Mouse (Mus musculus): ENCODE data around the gene Rbbp8nl. TPM values are rescaled to one million over a fixed set of nuclear protein-coding genes. Genes with fewer than 3 reads are reported as not detected.

Gene Rbbp8nl
- polyA plus RNA-seq (2014; fragmentation: Nextera tagmentation; extraction: Ambion mirVana), result not detected in 2 replicates

DNA sequence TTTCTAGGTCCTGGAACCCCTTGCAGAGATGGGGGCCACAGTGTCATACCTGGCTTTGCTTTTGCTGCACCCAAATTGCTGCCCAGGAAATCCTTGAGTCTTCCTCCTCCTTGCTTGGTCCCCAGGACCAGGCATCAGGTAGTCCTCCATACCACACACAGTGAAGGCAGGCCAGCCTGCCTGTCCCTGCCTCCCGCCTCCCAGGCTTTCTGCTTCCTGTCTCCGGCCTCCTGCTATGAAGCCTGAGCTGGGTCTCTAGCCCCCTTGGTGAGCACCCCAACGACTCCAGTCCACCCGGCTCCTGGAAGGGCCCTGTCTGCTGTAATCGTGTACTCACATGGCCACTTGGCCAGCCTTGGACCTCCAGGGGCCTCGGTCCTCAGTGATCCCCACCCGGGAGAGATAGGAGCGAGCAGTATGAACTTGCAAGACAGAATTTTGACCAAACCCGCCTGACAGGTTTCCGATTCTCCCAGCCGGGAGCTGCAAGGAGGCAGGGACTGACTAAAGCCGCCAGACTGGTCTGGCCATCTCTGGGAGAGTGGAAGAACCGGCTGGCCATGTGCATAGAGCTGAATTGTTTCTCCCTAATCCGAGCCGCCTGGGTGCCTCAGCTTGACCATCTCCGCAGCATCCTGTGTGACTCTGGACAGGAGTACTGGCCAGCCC lies at the start of gene Rbbp8nl:
Gene Rbbp8nl (minus strand): TSS at position 440 of the 669 bp plus-strand sequence.
- no peak within 1 kb of the TSS for H3K4me2 ChIP-seq (ENCODE audit: low read length)
- no peak for ATAC-seq
- no peak within 1 kb of the TSS for H3K27ac ChIP-seq (ENCODE audit: low read depth, low read length)
- no peaks in the 10 kb centered on the region for H3K4me1 ChIP-seq (ENCODE audit: control insufficient read depth, insufficient read depth, low read length)
- no peak within 1 kb of the TSS for H3K4me3 ChIP-seq (ENCODE audit: low read depth, low read length)
- 45% methylated on average over 16 of the region's 16 CpGs for WGBS
- H3K36me3 ChIP-seq (ENCODE audit: control insufficient read depth, insufficient read depth, low read length), result no peaks in the 10 kb centered on the region
- no peaks in the 10 kb centered on the region for H3K27me3 ChIP-seq (replicated peaks; ENCODE audit: control insufficient read depth, insufficient read depth, low read length)
- no peaks in the 10 kb centered on the region for H3K9me3 ChIP-seq (replicated peaks; ENCODE audit: control insufficient read depth, low read length)
- no peak for DNase-seq (ENCODE audit: low spot score)
- H3K9ac ChIP-seq (ENCODE audit: low read length), result no peak within 1 kb of the TSS

DNA sequence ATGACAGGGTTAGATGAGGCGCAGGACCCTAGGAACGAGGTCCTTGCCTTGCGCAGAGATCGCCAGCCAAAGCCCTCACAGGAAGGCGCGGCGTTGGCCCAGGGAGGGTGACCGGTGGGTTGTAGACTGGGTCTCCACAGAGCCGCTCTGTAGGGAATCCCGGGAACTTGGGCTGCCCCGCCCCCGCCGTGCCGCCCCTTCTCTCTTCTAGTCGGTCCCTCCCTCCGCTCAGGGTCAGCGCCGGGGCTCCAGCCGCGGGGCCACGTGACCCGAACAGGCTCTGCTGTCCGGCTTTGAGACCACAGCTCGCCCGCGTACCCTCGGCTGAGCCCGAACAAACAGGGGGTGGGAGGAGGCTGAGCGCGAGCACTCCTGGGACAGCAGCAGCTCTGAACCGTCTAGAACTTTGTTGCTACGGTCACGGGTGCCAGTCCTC lies 44.9 kb upstream of the Rbbp8nl start, which contains the start of gene Gata5:
Gene Gata5 (minus strand): TSS at position 149 of the 436 bp plus-strand sequence.
- H3K36me3 ChIP-seq (ENCODE audit: control insufficient read depth, insufficient read depth, low read length), result no peaks in the 10 kb centered on the region
- no peaks in the 10 kb centered on the region for H3K9me3 ChIP-seq (replicated peaks; ENCODE audit: control insufficient read depth, low read length)
- peak within 1 kb of the TSS; percentile 49 for H3K4me2 ChIP-seq (ENCODE audit: low read length)
- peaks cover 8% of the 10 kb centered on the region for H3K4me1 ChIP-seq (ENCODE audit: control insufficient read depth, insufficient read depth, low read length)
- H3K9ac ChIP-seq (ENCODE audit: low read length), result peak within 1 kb of the TSS; percentile 21; the same call in 1 of the 2 replicates
- peak within 1 kb of the TSS; percentile 25 for H3K4me3 ChIP-seq (ENCODE audit: low read depth, low read length)
- DNase-seq (ENCODE audit: low spot score) (peak; percentile 11), ATAC-seq (peak; percentile 46; the same call in 1 of the 2 replicates)
- no peak within 1 kb of the TSS for H3K27ac ChIP-seq (ENCODE audit: low read depth, low read length)
- peaks cover 49% of the 10 kb centered on the region for H3K27me3 ChIP-seq (replicated peaks; ENCODE audit: control insufficient read depth, insufficient read depth, low read length)
- under 1% methylated on average over 33 of the region's 33 CpGs for WGBS

DNA sequence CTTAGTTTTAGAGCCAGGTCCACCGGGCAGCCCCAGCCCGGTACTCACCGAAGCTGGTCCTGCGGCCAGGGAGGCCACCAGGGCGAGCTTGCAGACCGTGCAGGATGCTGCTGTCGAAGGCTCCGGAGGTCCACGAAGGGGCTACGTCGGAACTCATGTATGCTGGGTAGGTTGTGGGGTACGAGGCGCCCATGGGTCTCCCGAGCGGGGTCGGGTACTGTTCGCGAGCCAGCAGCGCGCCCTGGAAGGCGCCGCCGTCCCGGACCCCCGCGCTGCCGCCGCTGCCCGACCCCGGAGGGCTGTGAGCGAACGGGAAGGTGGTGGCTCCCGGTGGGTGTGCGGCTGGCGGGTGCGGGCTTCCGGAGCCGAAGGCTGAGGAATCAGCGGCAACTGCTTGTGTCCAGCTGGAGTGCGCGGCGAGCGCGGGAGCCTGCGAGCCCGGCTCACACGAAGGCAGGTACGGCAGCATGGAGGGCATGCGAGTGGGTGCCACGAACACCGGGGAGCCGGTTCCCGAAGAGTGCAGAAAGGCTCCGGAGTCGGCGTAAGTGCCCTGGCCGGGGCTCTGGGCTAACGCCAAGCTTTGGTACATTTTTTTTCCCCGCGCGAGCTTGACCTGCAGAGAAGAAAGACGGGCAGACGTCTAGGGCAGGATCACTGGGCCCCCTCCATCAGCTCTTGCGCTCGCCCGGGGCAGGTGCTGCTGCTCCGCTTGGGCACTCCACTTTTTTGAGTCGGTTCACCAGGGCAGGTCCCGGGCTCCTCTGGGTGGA lies 44.3 kb upstream of the Rbbp8nl start:
- WGBS, result 1% methylated on average over 68 of the region's 69 CpGs
- ATAC-seq (peak; percentile 5; the same call in 1 of the 2 replicates), DNase-seq (ENCODE audit: low spot score) (no peak)
- H3K4me2 ChIP-seq (ENCODE audit: low read length), result peak overlapping the region; percentile 49
- H3K27ac ChIP-seq (ENCODE audit: low read depth, low read length), result no peak overlapping the region
- H3K4me1 ChIP-seq (ENCODE audit: control insufficient read depth, insufficient read depth, low read length), result peaks cover 8% of the 10 kb centered on the region
- H3K36me3 ChIP-seq (ENCODE audit: control insufficient read depth, insufficient read depth, low read length), result no peaks in the 10 kb centered on the region
- peak overlapping the region; percentile 21; the same call in 1 of the 2 replicates for H3K9ac ChIP-seq (ENCODE audit: low read length)
- peak overlapping the region; percentile 25 for H3K4me3 ChIP-seq (ENCODE audit: low read depth, low read length)
- H3K9me3 ChIP-seq (replicated peaks; ENCODE audit: control insufficient read depth, low read length), result no peaks in the 10 kb centered on the region
- peaks cover 49% of the 10 kb centered on the region for H3K27me3 ChIP-seq (replicated peaks; ENCODE audit: control insufficient read depth, insufficient read depth, low read length)

DNA sequence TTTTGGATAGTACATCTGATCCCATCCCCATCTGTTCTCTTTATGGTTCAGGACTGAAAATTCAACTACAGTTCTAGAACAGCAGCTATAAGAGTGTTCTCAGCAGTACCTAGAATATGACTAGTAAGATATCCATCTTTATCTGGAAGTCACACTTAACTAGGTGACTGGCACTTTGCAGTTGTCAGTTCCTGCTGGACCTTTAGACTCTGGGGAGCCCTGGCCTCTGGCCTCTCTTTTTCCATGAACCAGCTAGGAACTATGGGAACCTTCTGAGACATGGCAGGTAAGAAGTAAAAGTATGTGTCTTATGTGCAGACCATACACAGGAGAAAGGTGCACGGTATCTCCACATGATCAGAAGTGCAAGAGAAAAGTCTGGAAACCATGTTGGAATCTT lies 39.8 kb upstream of the Rbbp8nl start:
- ATAC-seq (no peak), DNase-seq (ENCODE audit: low spot score) (no peak)
- 93% methylated on average over 1 of the region's 1 CpGs for WGBS
- H3K27me3 ChIP-seq (replicated peaks; ENCODE audit: control insufficient read depth, insufficient read depth, low read length), result peaks cover 25% of the 10 kb centered on the region
- H3K4me3 ChIP-seq (ENCODE audit: low read depth, low read length), result no peak overlapping the region
- H3K9me3 ChIP-seq (replicated peaks; ENCODE audit: control insufficient read depth, low read length), result no peaks in the 10 kb centered on the region
- no peak overlapping the region for H3K4me2 ChIP-seq (ENCODE audit: low read length)
- H3K9ac ChIP-seq (ENCODE audit: low read length), result no peak overlapping the region
- H3K36me3 ChIP-seq (ENCODE audit: control insufficient read depth, insufficient read depth, low read length), result no peaks in the 10 kb centered on the region
- H3K4me1 ChIP-seq (ENCODE audit: control insufficient read depth, insufficient read depth, low read length), result peaks cover 5% of the 10 kb centered on the region
- H3K27ac ChIP-seq (ENCODE audit: low read depth, low read length), result no peak overlapping the region

- Histone ChIP-seq H3K27me3 (replicated peaks; ENCODE audit: control insufficient read depth, insufficient read depth, low read length) (no peaks in the 10 kb centered on the region), H3K9ac (ENCODE audit: low read length) (no peak overlapping the region), H3K9me3 (replicated peaks; ENCODE audit: control insufficient read depth, low read length) (no peaks in the 10 kb centered on the region), H3K4me2 (ENCODE audit: low read length) (no peak overlapping the region), H3K36me3 (ENCODE audit: control insufficient read depth, insufficient read depth, low read length) (no peaks in the 10 kb centered on the region), H3K27ac (ENCODE audit: low read depth, low read length) (no peak overlapping the region), H3K4me1 (ENCODE audit: control insufficient read depth, insufficient read depth, low read length) (no peaks in the 10 kb centered on the region), H3K4me3 (ENCODE audit: low read depth, low read length) (no peak overlapping the region)
- 53% methylated on average over 14 of the region's 14 CpGs for WGBS
- ATAC-seq, result no peak
- DNase-seq (ENCODE audit: low spot score), result no peak
These were observed 33.1 kb upstream of the Rbbp8nl start for GRCm38 (mm10) chr2:180322674-180323355.

DNA sequence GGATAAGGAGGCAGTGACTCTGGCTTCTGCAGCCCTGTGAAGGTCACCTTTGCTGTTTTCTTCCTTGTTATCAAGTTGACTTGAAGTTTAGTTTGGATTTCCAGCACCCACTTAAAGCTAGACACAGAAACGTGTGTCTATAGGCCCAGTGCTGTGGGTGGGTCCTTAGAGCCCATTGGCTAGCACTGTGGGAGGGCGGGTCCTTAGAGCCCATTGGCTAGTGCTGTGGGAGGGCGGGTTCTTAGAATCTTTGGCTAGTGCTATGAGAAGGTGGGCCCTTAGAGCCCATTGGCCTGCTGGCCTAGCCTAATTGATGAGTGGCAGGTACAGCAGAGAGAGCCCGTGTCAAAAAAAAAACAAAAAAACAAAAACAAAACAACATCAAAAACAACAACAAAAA lies 30.5 kb upstream of the Rbbp8nl start:
- Histone ChIP-seq H3K9ac (ENCODE audit: low read length) (no peak overlapping the region), H3K36me3 (ENCODE audit: control insufficient read depth, insufficient read depth, low read length) (no peaks in the 10 kb centered on the region), H3K27me3 (replicated peaks; ENCODE audit: control insufficient read depth, insufficient read depth, low read length) (no peaks in the 10 kb centered on the region), H3K9me3 (replicated peaks; ENCODE audit: control insufficient read depth, low read length) (no peaks in the 10 kb centered on the region), H3K4me3 (ENCODE audit: low read depth, low read length) (no peak overlapping the region), H3K27ac (ENCODE audit: low read depth, low read length) (no peak overlapping the region), H3K4me2 (ENCODE audit: low read length) (no peak overlapping the region), H3K4me1 (ENCODE audit: control insufficient read depth, insufficient read depth, low read length) (no peaks in the 10 kb centered on the region)
- DNase-seq (ENCODE audit: low spot score) (no peak), ATAC-seq (no peak)
- 68% methylated on average over 4 of the region's 4 CpGs for WGBS

GRCm38 (mm10) chr2:180317591-180317990 lies 27.9 kb upstream of the Rbbp8nl start:
- 85% methylated on average over 7 of the region's 7 CpGs for WGBS

GRCm38 (mm10) chr2:180314292-180314691 lies 24.6 kb upstream of the Rbbp8nl start:
- H3K27ac ChIP-seq (ENCODE audit: low read depth, low read length), result no peak overlapping the region
- ATAC-seq, result no peak
- WGBS, result 80% methylated on average over 2 of the region's 2 CpGs
- H3K4me2 ChIP-seq (ENCODE audit: low read length), result no peak overlapping the region
- H3K9ac ChIP-seq (ENCODE audit: low read length), result no peak overlapping the region
- H3K9me3 ChIP-seq (replicated peaks; ENCODE audit: control insufficient read depth, low read length), result no peaks in the 10 kb centered on the region
- no peak overlapping the region for H3K4me3 ChIP-seq (ENCODE audit: low read depth, low read length)
- H3K4me1 ChIP-seq (ENCODE audit: control insufficient read depth, insufficient read depth, low read length), result no peaks in the 10 kb centered on the region
- H3K27me3 ChIP-seq (replicated peaks; ENCODE audit: control insufficient read depth, insufficient read depth, low read length), result no peaks in the 10 kb centered on the region
- no peak for DNase-seq (ENCODE audit: low spot score)
- H3K36me3 ChIP-seq (ENCODE audit: control insufficient read depth, insufficient read depth, low read length), result no peaks in the 10 kb centered on the region

More at GRCm38 (mm10) chr2:180317591-180317990, 27.9 kb upstream of the Rbbp8nl start:
- Histone ChIP-seq H3K27ac (ENCODE audit: low read depth, low read length) (no peak overlapping the region), H3K36me3 (ENCODE audit: control insufficient read depth, insufficient read depth, low read length) (no peaks in the 10 kb centered on the region), H3K4me3 (ENCODE audit: low read depth, low read length) (no peak overlapping the region), H3K4me1 (ENCODE audit: control insufficient read depth, insufficient read depth, low read length) (no peaks in the 10 kb centered on the region), H3K27me3 (replicated peaks; ENCODE audit: control insufficient read depth, insufficient read depth, low read length) (no peaks in the 10 kb centered on the region), H3K4me2 (ENCODE audit: low read length) (no peak overlapping the region), H3K9me3 (replicated peaks; ENCODE audit: control insufficient read depth, low read length) (no peaks in the 10 kb centered on the region), H3K9ac (ENCODE audit: low read length) (no peak overlapping the region)
- DNase-seq (ENCODE audit: low spot score) (no peak), ATAC-seq (no peak)
